Mouse (Mus musculus) CH12.LX (cell line): ENCODE measurements around the gene Trmt112.

Source experiments
- CHD2 ChIP-seq: IDR thresholded peaks from 2 replicates; pipeline ENCODE4 v1.6.1; 2011; ENCODE audit warnings: low read length, improper control_type of control experiment
- CTCF ChIP-seq, 2 experiments: IDR thresholded peaks in 1 of 2; conservative IDR thresholded peaks in 1 of 2; 2 replicates each; pipeline ENCODE4 v1.5.1; 2011 to 2012; ENCODE audit warnings: low read depth in 2 of 2, low read length in 2 of 2, improper control_type of control experiment in 1 of 2, inconsistent platforms in 1 of 2, mild to moderate bottlenecking in 1 of 2, moderate library complexity in 1 of 2
- ELF1 ChIP-seq: IDR thresholded peaks from 2 replicates; pipeline ENCODE4 v1.6.1; 2014; ENCODE audit warnings: low read depth, mild to moderate bottlenecking, inconsistent platforms, low read length, improper control_type of control experiment
- ETS1 ChIP-seq: conservative IDR thresholded peaks from 2 replicates; pipeline ENCODE4 v1.6.1; 2012; ENCODE audit warnings: low read depth, mild to moderate bottlenecking, inconsistent platforms, low read length, improper control_type of control experiment, moderate library complexity
- JUND ChIP-seq: conservative IDR thresholded peaks from 2 replicates; pipeline ENCODE4 v1.6.1; 2011; ENCODE audit warnings: low read depth, low read length, improper control_type of control experiment
- MAFK ChIP-seq: IDR thresholded peaks from 2 replicates; pipeline ENCODE4 v1.6.1; 2011; ENCODE audit warnings: low read length, improper control_type of control experiment; ENCODE audit not compliant: insufficient replicate concordance
- POLR2A ChIP-seq: IDR thresholded peaks from 2 replicates; pipeline ENCODE4 v1.6.1; 2011; ENCODE audit warnings: low read depth, mild to moderate bottlenecking, improper control_type of control experiment, low read length
- RAD21 ChIP-seq: IDR thresholded peaks from 2 replicates; pipeline ENCODE4 v1.6.1; 2011; ENCODE audit warnings: low read depth, mild to moderate bottlenecking, low read length, improper control_type of control experiment, moderate library complexity
- TCF12 ChIP-seq: IDR thresholded peaks from 2 replicates; pipeline ENCODE4 v1.6.1; 2014; ENCODE audit warnings: low read depth, mild to moderate bottlenecking, inconsistent platforms, low read length, improper control_type of control experiment
- USF2 ChIP-seq: conservative IDR thresholded peaks from 2 replicates; pipeline ENCODE4 v1.6.1; 2011; ENCODE audit warnings: low read depth, low read length, improper control_type of control experiment
- ZMIZ1 ChIP-seq: IDR thresholded peaks from 2 replicates; pipeline ENCODE4 v1.6.1; 2012; ENCODE audit warnings: low read depth, mild to moderate bottlenecking, inconsistent platforms, low read length, improper control_type of control experiment

GRCm38 (mm10) chr19:6903031-6903430, 6.5 kb upstream of the Trmt112 start:
- no peak for TF ChIP-seq POLR2A
- TF ChIP-seq CTCF (conservative IDR thresholded peaks at IDR 0.05 in 1 of 2, IDR thresholded peaks at IDR 0.05 in 1 of 2; ENCODE audit: low read depth in 2 of 2, low read length in 2 of 2) = no peak
- TF ChIP-seq JUND = no peak
- TF ChIP-seq TCF12 = no peak
- no peak for TF ChIP-seq ZMIZ1
- TF ChIP-seq CHD2 = no peak
- TF ChIP-seq ETS1 = no peak
- no peak for TF ChIP-seq RAD21
- no peak for TF ChIP-seq ELF1
- TF ChIP-seq USF2 = no peak
- no peak for TF ChIP-seq MAFK
